In the genomic region with DNA sequence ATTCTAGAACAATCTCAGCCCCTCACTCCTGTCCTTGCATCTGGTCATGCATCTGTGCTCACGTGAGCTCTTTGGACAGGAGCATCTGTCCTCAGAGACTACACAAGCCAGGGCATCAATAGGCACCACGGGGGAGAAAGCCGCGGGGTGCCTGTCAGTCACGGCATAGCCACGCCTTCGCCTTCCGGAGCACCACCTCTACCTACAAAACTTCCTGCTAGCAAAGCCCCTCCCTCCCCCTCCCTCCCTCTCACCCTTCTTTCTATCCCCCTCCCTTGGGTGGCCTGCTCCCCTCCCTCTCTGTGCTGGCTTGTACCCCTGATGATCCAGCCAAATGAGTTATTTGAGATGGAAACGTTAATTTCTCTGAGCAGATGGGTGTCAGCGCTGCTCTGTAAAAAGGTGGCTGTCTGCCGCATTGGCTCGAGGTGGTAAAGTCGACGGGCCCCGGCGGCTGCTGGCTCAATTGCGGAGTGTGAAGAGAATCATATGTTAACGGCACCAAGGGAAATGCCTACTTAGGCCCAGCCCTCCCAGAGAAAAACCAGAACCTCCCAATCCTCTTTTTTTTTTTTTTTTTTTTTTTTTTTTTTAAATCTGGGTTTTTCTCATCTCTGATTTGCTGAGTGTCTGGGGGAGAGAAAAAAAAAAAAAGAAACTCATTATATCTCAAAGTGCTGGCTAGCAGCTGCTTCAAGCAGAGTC, we compare ENCODE assay signal across 9 mouse cellular contexts.
A peak's percentile ranks its signal among the peaks of the same experiment; 100 is the strongest.
DNase-seq lines count a peak whose midpoint lies in the region; ATAC-seq lines count a peak whose summit lies in the region.
"Had no signal": no experiment of that assay in that cellular context is flagged by ENCODE, and none has a peak within 500 bp of the region (broad histone marks: within the 10 kb centered on the region; RNA-seq: fewer than 3 reads in every experiment).

No protein-coding gene starts in this region.

- H3K4me2 ChIP-seq in forebrain, embryonic 11.5 days (ENCODE audit: low read depth, low read length, severe bottlenecking) = peak overlapping the region; percentile 43
- H3K4me2 ChIP-seq in hindbrain, embryonic 11.5 days (replicated peaks; ENCODE audit: low read depth, low read length) = peak overlapping the region; percentile 25
- H3K4me2 ChIP-seq in stomach, embryonic 14.5 days (replicated peaks; ENCODE audit: low read depth, low read length) = peak overlapping the region; percentile 46

- no peaks in the 10 kb centered on the region; the same call in 1 of the 2 replicates for H3K9me3 ChIP-seq in forebrain, embryonic 11.5 days (ENCODE audit: control insufficient read depth, low read length)
- H3K9me3 ChIP-seq in hindbrain, embryonic 11.5 days (ENCODE audit: control insufficient read depth, low read length) = no peaks in the 10 kb centered on the region
- H3K9me3 ChIP-seq in stomach, embryonic 14.5 days (ENCODE audit: control insufficient read depth, low read depth, low read length) = no peaks in the 10 kb centered on the region

- H3K27me3 ChIP-seq in forebrain, embryonic 11.5 days (ENCODE audit: control insufficient read depth, insufficient read depth, low read length) = peaks cover 9% of the 10 kb centered on the region; the same call in 1 of the 2 replicates
- H3K27me3 ChIP-seq in hindbrain, embryonic 11.5 days (ENCODE audit: control insufficient read depth, insufficient read depth, low read length) = no peaks in the 10 kb centered on the region; the same call in 1 of the 2 replicates
- no peaks in the 10 kb centered on the region for H3K27me3 ChIP-seq in stomach, embryonic 14.5 days (ENCODE audit: control insufficient read depth, insufficient read depth, low read length)

- H3K9ac ChIP-seq in forebrain, embryonic 11.5 days (ENCODE audit: low read length) = peak overlapping the region; percentile 2; the same call in 1 of the 2 replicates
- H3K9ac ChIP-seq in hindbrain, embryonic 11.5 days (ENCODE audit: low read depth, low read length) = no peak overlapping the region
- H3K9ac ChIP-seq in stomach, embryonic 14.5 days (replicated peaks; ENCODE audit: low read depth, low read length) = no peak overlapping the region

- DNase-seq in CD4-positive helper T cell, adult 2 months (ENCODE audit: low read depth, low spot score) = peak; percentile 84
- DNase-seq in forebrain, embryonic 11.5 days (ENCODE audit: low spot score) = peak; percentile 73
- DNase-seq in hindbrain, embryonic 11.5 days (ENCODE audit: low spot score) = peak; percentile 57
- DNase-seq in left cerebral cortex, postnatal 10 days (ENCODE audit: extremely low spot score in 1 of 2, low spot score in 2 of 2) = peak; percentile 61 to 74
- DNase-seq in mesoderm, embryonic 11.5 days (ENCODE audit: low read depth, low spot score) = peak; percentile 47

- peak overlapping the region; percentile 13 for H3K4me3 ChIP-seq in forebrain, embryonic 11.5 days (ENCODE audit: low read depth, low read length)
- no peak overlapping the region; the same call in 1 of the 2 replicates for H3K4me3 ChIP-seq in hindbrain, embryonic 11.5 days (ENCODE audit: low read depth, low read length)
- peak overlapping the region; percentile 22; the same call in 1 of the 2 replicates for H3K4me3 ChIP-seq in stomach, embryonic 14.5 days (ENCODE audit: low read depth, low read length)
- H3K4me3 ChIP-seq: erythroblast, embryonic 14.5 days had no signal

- H3K4me1 ChIP-seq in forebrain, embryonic 11.5 days (replicated peaks; ENCODE audit: control insufficient read depth, insufficient read depth, low read length) = peaks cover 8% of the 10 kb centered on the region
- peaks cover 2% of the 10 kb centered on the region; the same call in 1 of the 2 replicates for H3K4me1 ChIP-seq in hindbrain, embryonic 11.5 days (replicated peaks; ENCODE audit: control insufficient read depth, insufficient read depth, low read length)
- peaks cover 15% of the 10 kb centered on the region for H3K4me1 ChIP-seq in stomach, embryonic 14.5 days (ENCODE audit: control insufficient read depth, insufficient read depth, low read length)

- H3K36me3 ChIP-seq in forebrain, embryonic 11.5 days (ENCODE audit: control insufficient read depth, insufficient read depth, low read length) = no peaks in the 10 kb centered on the region
- H3K36me3 ChIP-seq in hindbrain, embryonic 11.5 days (ENCODE audit: control insufficient read depth, insufficient read depth, low read length) = no peaks in the 10 kb centered on the region
- no peaks in the 10 kb centered on the region for H3K36me3 ChIP-seq in stomach, embryonic 14.5 days (ENCODE audit: control insufficient read depth, insufficient read depth, low read length)

- 0% methylated on average over 18 of the region's 18 CpGs for WGBS in forebrain, embryonic 11.5 days
- under 1% methylated on average over 18 of the region's 18 CpGs for WGBS in hindbrain, embryonic 11.5 days
- under 1% methylated on average over 18 of the region's 18 CpGs for WGBS in stomach, embryonic 14.5 days

- intact Hi-C loops in left cerebral cortex, postnatal 10 days (cut with DNase I) = loop anchor here (5.0 kb wide), 2 partner anchors 40 to 55 kb away; no protein-coding TSS in a partner anchor

- H3K27ac ChIP-seq in forebrain, embryonic 11.5 days (ENCODE audit: low read depth, low read length) = no peak overlapping the region
- H3K27ac ChIP-seq in hindbrain, embryonic 11.5 days (ENCODE audit: low read depth, low read length) = 0 out of 2 replicates have a peak overlapping the region, but pooled peaks have one; percentile 10
- H3K27ac ChIP-seq in stomach, embryonic 14.5 days (ENCODE audit: low read length) = no peak overlapping the region

- peak; percentile 89 for ATAC-seq in activated CD4-positive, CD25-positive, alpha-beta regulatory T cell, adult 4 months
- no peak; the same call in 1 of the 2 replicates for ATAC-seq in forebrain, embryonic 11.5 days (replicated peaks; ENCODE audit: low FRiP score)
- ATAC-seq in hindbrain, embryonic 11.5 days (ENCODE audit: low FRiP score) = peak; percentile 37; the same call in 1 of the 2 replicates
- peak; percentile 46; the same call in 1 of the 2 replicates for ATAC-seq in stomach, embryonic 14.5 days (ENCODE audit: insufficient number of reproducible peaks, insufficient read depth, low FRiP score, low read depth)
- no peak for ATAC-seq in megakaryocyte-erythroid progenitor cell, adult 5-6 weeks (replicated peaks; ENCODE audit: low FRiP score, low TSS enrichment, poor library complexity, severe bottlenecking)

Comparison
In these comparisons a context has a peak if more than half of its experiments do, and no peak if none do; other contexts are left out.
1. ATAC-seq: peak in activated CD4-positive, CD25-positive, alpha-beta regulatory T cell, adult 4 months (single experiment), hindbrain, embryonic 11.5 days (single experiment) and stomach, embryonic 14.5 days (single experiment); none in forebrain, embryonic 11.5 days (single experiment) and megakaryocyte-erythroid progenitor cell, adult 5-6 weeks (single experiment).
2. Peak in every context shown above with its lines, with median percentiles within 50 percentile points of each other: DNase-seq and H3K4me2 ChIP-seq.